ENCODE assay signal across 18 mouse cellular contexts in genomic region chr8:126380141-126380540, GRCm38 (mm10). TPM values are rescaled to one million over a fixed set of nuclear protein-coding genes. Genes with fewer than 3 reads are reported as not detected.
DNase-seq lines count a peak whose midpoint lies in the region; ATAC-seq and TF ChIP-seq lines count a peak whose summit lies in the region.
"Had no signal": no experiment of that assay in that cellular context is flagged by ENCODE, and none has a peak within 500 bp of the region (broad histone marks: within the 10 kb centered on the region; RNA-seq: fewer than 3 reads in every experiment).

No protein-coding gene starts in this region.

- H3K79me2 ChIP-seq in heart, adult 2 months (replicated peaks; ENCODE audit: control insufficient read depth, insufficient read depth, low read length), result no peaks in the 10 kb centered on the region

- 24% methylated on average over 2 of the region's 2 CpGs for WGBS in heart, adult 2 months
- WGBS in midbrain, postnatal 0 days, result 49% methylated on average over 2 of the region's 2 CpGs
- 59% methylated on average over 2 of the region's 2 CpGs for WGBS in midbrain, embryonic 13.5 days

- H3K4me2 ChIP-seq in midbrain, postnatal 0 days (ENCODE audit: low read depth, low read length, poor library complexity, severe bottlenecking), result no peak overlapping the region
- H3K4me2 ChIP-seq in midbrain, embryonic 13.5 days (replicated peaks), result no peak overlapping the region
- H3K4me2 ChIP-seq: heart, embryonic 12.5 days; hindbrain, embryonic 13.5 days; limb, embryonic 15.5 days; midbrain, embryonic 11.5 days had no signal

- TF ChIP-seq CTCF in heart, adult 2 months (IDR thresholded peaks at IDR 0.05), result no peak
- TF ChIP-seq CTCF in midbrain, postnatal 0 days (IDR thresholded peaks at IDR 0.05), result no peak

- no peaks in the 10 kb centered on the region for H3K4me1 ChIP-seq in heart, adult 2 months (ENCODE audit: control insufficient read depth, insufficient read depth, low read length)
- no peaks in the 10 kb centered on the region for H3K4me1 ChIP-seq in midbrain, postnatal 0 days (ENCODE audit: insufficient read depth, low read length)
- no peaks in the 10 kb centered on the region for H3K4me1 ChIP-seq in midbrain, embryonic 13.5 days (replicated peaks)
- H3K4me1 ChIP-seq: heart, embryonic 12.5 days; hindbrain, embryonic 13.5 days; limb, embryonic 15.5 days had no signal

- DNase-seq in adrenal gland, postnatal 14 days, result peak; percentile 12
- DNase-seq in adrenal gland, postnatal 4 days (ENCODE audit: low spot score in 2 of 2), result no peak
- peak; percentile 5 to 9 for DNase-seq in heart, postnatal 10 days
- DNase-seq in heart, adult 2 months, result no peak
- peak; percentile 25 for DNase-seq in kidney, postnatal 14 days
- DNase-seq in kidney, adult 11 months, result no peak
- peak; percentile 66 for DNase-seq in midbrain, postnatal 0 days (ENCODE audit: low spot score)
- DNase-seq: adrenal gland, postnatal 10 days; cerebellum, adult 9-10 months; heart, adult 11 months; layer of hippocampus, postnatal 36 days had no signal

- TF ChIP-seq POLR2A in heart, adult 2 months (IDR thresholded peaks at IDR 0.05; ENCODE audit: insufficient read depth, low read depth, low read length), result no peak

- no peaks in the 10 kb centered on the region for H3K9me3 ChIP-seq in midbrain, postnatal 0 days (ENCODE audit: low read length)
- no peaks in the 10 kb centered on the region for H3K9me3 ChIP-seq in midbrain, embryonic 13.5 days
- H3K9me3 ChIP-seq: heart, embryonic 12.5 days; hindbrain, embryonic 13.5 days; limb, embryonic 15.5 days had no signal

- H3K27ac ChIP-seq in heart, adult 2 months, result no peak overlapping the region
- no peak overlapping the region for H3K27ac ChIP-seq in midbrain, postnatal 0 days (ENCODE audit: low read depth, low read length)
- no peak overlapping the region for H3K27ac ChIP-seq in midbrain, embryonic 13.5 days
- H3K27ac ChIP-seq: hindbrain, embryonic 13.5 days; limb, embryonic 15.5 days had no signal

- H3K4me3 ChIP-seq in heart, adult 2 months, result no peak overlapping the region
- no peak overlapping the region for H3K4me3 ChIP-seq in midbrain, postnatal 0 days (ENCODE audit: low read depth, low read length)
- H3K4me3 ChIP-seq in midbrain, embryonic 13.5 days (replicated peaks), result no peak overlapping the region
- H3K4me3 ChIP-seq: heart, embryonic 12.5 days; hindbrain, embryonic 13.5 days; limb, embryonic 15.5 days had no signal

- ATAC-seq in midbrain, postnatal 0 days (ENCODE audit: low FRiP score), result no peak
- no peak for ATAC-seq in midbrain, embryonic 13.5 days
- ATAC-seq: activated CD4-positive, CD25-positive, alpha-beta regulatory T cell, adult 4 months; lung, postnatal 0 days had no signal

- H3K27me3 ChIP-seq in heart, adult 2 months (ENCODE audit: control insufficient read depth, insufficient read depth, low read length), result peaks cover 3% of the 10 kb centered on the region
- H3K27me3 ChIP-seq in midbrain, postnatal 0 days (ENCODE audit: insufficient read depth, low read length), result no peaks in the 10 kb centered on the region
- 0 out of 2 replicates have a peak, but pooled peaks cover 2% of the 10 kb centered on the region for H3K27me3 ChIP-seq in midbrain, embryonic 13.5 days

- intact Hi-C loops in heart, postnatal 10 days (cut with DNase I), result loop anchor here (5.0 kb wide), 1 partner anchor 123 kb away; no protein-coding TSS in a partner anchor
- intact Hi-C loops in heart, adult 2 months (cut with DNase I), result loop anchor here (10.0 kb wide), 1 partner anchor 125 kb away; no protein-coding TSS in a partner anchor

- no peak overlapping the region for H3K9ac ChIP-seq in heart, adult 2 months (ENCODE audit: low read depth, low read length)
- H3K9ac ChIP-seq in midbrain, postnatal 0 days (replicated peaks; ENCODE audit: low read length, poor library complexity, severe bottlenecking), result no peak overlapping the region
- no peak overlapping the region for H3K9ac ChIP-seq in midbrain, embryonic 13.5 days (replicated peaks)
- H3K9ac ChIP-seq: heart, embryonic 12.5 days; hindbrain, embryonic 13.5 days; limb, embryonic 15.5 days had no signal

- H3K36me3 ChIP-seq in heart, adult 2 months (ENCODE audit: control insufficient read depth, insufficient read depth, low read length), result no peaks in the 10 kb centered on the region
- H3K36me3 ChIP-seq in midbrain, postnatal 0 days (ENCODE audit: insufficient read depth, low read length), result no peaks in the 10 kb centered on the region
- no peaks in the 10 kb centered on the region for H3K36me3 ChIP-seq in midbrain, embryonic 13.5 days
- H3K36me3 ChIP-seq: heart, embryonic 12.5 days; hindbrain, embryonic 13.5 days; limb, embryonic 15.5 days had no signal

- TF ChIP-seq EP300 in heart, adult 2 months (IDR thresholded peaks at IDR 0.05; ENCODE audit: insufficient read depth, low read depth, low read length), result no peak

RNA-seq across cellular contexts. Expression of gene Coa6, which starts 42.2 kb away (rescaled TPM):
- total RNA-seq in adrenal gland, postnatal 14 days (2021), result 31.6 and 37.4 TPM in 2 replicates
- total RNA-seq in adrenal gland, postnatal 4 days (2021), result 10 to 100 TPM; 31.5 to 34.7 TPM
- 10 to 100 TPM; 25.4 to 26.5 TPM for total RNA-seq in heart, postnatal 10 days (2021)
- total RNA-seq in heart, adult 2 months (2021), result 10 to 100 TPM; 24.1 to 28.9 TPM
- polyA plus RNA-seq in heart, adult 2 months (2012; rRNA removed), result 19.9 and 29.2 TPM in 2 replicates
- 11.2 and 22.8 TPM in 2 replicates for total RNA-seq in midbrain, postnatal 0 days (2014; rRNA removed)
- polyA plus RNA-seq in midbrain, postnatal 0 days (2015; fragmentation: Nextera tagmentation; extraction: Ambion mirVana), result 44.9 and 45.1 TPM in 2 replicates
- 42.8 and 43.4 TPM in 2 replicates for polyA plus RNA-seq in midbrain, embryonic 13.5 days (2015; fragmentation: Nextera tagmentation; extraction: Ambion mirVana)

Comparison
In these comparisons a context has a peak if more than half of its experiments do, and no peak if none do; other contexts are left out.
1. DNase-seq: peak in adrenal gland, postnatal 14 days (single experiment), heart, postnatal 10 days (2 of 2), kidney, postnatal 14 days (single experiment) and midbrain, postnatal 0 days (single experiment); none in adrenal gland, postnatal 4 days (0 of 2), heart, adult 2 months (0 of 2) and kidney, adult 11 months (single experiment).